Mouse (Mus musculus) liver, embryonic 14.5 days (tissue): ENCODE results near the gene Morn5.

ENCODE experiments used
- CTCF ChIP-seq: IDR thresholded peaks from 2 replicates; pipeline ENCODE4 v1.5.1; 2016; ENCODE audit warnings: antibody characterized with exemption, low read depth, control low read depth
- EP300 ChIP-seq: IDR thresholded peaks from 2 replicates; pipeline ENCODE4 v1.6.1; 2016; ENCODE audit warnings: antibody characterized with exemption, low read depth

DNA sequence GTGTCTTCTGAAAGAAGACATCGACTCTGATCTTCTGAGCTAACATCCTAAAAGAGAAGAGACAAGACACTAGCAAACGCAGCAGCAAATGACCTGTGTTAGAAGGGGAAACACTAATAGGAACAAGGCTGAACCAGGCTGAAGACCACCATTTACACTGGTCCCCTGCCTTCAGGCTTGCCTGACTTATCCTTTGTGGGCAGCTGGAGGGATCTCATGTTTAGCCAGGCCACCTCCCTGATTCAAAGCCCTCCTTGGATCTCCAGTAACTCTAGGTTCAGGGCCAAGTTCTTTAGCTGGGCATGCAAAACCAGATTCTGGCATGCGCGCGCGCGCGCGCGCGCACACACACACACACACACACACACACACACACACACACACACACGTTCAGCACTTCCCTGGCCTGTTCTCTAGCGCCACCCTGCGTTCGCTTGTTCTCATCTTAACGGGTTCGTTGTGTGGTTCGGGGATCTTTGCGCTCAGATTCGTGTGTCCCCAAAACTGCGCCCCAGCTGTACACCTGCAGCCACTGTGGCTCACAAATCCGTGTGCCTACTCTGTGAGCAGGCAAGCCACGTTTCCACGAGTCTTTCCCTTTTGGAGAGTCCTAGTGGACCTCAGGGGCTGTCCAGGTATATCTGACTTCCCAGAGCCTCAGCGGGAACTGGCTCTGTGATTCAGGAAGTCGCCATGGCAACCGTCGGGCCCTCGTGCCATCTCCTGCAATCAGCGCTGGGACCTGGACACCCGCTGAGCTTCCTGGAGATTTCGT lies 27.7 kb upstream of the Morn5 start:
- TF ChIP-seq CTCF (peak; percentile 75), EP300 (no peak)
